Mouse (Mus musculus) spleen, postnatal 4 days (tissue): ENCODE data around the gene Zfp408.
"Not testable (repeated sequence)": the region's sequence is repeated elsewhere in the genome, so short reads cannot be mapped to it uniquely, and the experiment has no call there.

Source experiments
- DNase-seq, 2 experiments: peaks; one replicate each; pipeline ENCODE4 v3.0.0; 2022; ENCODE audit warnings: low spot score in 2 of 2

Gene Zfp408

GRCm38 (mm10) chr2:91651458-91652258 lies 2.1 kb upstream of the Zfp408 start:
- no peak for DNase-seq

DNA sequence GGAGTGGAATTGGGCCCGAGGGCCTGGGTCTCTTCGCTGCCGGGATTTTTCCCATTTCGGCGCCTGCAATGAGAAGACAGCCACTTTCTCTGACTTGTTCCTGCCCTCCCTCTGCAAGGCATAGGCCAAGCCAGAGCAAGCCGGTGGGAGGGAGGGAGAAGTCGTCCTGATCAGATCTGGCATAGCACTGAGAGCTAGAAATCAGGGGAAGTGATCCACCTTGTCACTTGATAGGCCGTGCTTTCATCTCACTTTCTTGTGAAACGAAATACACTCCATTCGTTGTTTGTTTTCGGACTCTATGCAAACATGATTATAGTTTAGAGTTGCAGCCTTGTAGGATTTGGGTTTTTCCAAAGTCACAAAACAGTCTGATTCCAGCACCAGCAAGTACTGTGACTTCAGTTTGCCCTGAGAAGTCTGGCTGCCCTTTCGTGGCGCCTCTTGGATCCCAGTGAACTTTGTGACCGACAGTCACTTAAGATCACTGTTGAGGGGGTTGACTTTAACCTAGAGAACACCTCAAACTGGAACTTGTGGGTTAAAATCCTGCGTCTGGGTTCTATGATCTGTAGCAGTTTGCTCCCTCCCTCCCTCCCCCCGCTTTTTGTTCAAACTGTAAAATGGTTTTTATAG lies 887 bp upstream of the Zfp408 start:
- DNase-seq = no peak

- no peak for DNase-seq
These were observed 439 bp downstream of the Zfp408 start for GRCm38 (mm10) chr2:91649152-91649551.

DNA sequence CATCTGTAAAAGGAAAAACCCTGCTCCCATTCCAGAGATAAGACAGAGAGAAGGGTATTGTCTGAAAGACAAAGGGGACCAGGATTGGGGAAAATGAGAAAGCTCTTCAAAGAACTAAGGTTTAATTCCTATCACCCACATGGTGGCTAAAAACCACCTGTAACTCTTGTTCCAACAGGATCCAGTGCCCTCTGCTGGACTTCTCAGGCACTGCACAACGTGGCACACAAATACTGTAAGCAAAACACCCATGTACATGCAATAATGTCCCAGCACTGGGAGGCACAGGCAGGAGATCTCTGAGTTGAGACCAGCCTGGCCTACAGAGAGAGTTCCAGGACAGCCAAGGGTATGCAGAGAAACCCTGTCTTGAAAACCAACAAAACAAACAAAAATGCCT lies 2.9 kb downstream of the Zfp408 start:
- DNase-seq = peak; percentile 63 to 81

GRCm38 (mm10) chr2:91645811-91646210 lies 3.8 kb downstream of the Zfp408 start:
- DNase-seq = no peak

DNA sequence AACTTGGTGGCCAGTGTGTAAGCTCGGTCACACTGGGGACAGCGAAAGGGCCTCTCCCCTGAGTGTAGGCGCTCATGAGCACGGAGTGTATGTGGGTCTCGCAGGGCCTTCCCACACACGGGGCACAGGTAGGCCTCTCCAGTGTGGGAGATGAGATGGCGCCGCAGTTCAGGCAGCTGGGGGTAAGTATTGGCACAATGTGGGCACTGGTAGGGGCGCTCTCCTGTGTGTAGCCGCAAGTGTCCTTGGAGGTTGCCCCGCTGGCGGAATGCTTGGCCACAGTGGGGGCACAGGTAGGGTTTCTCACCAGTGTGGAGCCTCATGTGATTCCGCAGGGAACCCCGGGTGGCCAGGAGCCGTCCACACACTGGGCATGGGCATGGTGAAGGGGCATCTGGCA lies 4.2 kb downstream of the Zfp408 start:
- DNase-seq = no peak

DNA sequence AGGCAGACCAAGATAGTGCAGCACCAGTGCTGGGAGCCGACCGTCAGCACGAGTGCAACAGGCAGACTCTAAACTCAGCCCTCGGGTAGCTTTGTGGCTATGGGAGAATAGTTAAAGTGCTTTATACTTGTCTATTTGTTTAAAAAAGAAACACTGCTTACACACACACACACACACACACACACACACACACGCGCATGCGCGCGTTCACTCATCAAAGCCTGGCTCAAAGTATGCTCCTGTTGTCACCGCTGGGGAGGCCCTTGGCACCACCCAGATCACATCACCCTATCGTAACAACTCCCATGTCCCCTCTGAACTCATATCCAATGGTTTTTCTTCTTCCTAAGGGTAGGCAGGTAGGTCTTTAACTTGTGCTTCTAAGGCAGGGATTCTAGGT lies 5.6 kb downstream of the Zfp408 start:
- no peak for DNase-seq

- no peak for DNase-seq
These were observed 6.7 kb downstream of the Zfp408 start for GRCm38 (mm10) chr2:91642825-91643415.

GRCm38 (mm10) chr2:91638931-91639330 lies 10.7 kb downstream of the Zfp408 start:
- no peak for DNase-seq

DNA sequence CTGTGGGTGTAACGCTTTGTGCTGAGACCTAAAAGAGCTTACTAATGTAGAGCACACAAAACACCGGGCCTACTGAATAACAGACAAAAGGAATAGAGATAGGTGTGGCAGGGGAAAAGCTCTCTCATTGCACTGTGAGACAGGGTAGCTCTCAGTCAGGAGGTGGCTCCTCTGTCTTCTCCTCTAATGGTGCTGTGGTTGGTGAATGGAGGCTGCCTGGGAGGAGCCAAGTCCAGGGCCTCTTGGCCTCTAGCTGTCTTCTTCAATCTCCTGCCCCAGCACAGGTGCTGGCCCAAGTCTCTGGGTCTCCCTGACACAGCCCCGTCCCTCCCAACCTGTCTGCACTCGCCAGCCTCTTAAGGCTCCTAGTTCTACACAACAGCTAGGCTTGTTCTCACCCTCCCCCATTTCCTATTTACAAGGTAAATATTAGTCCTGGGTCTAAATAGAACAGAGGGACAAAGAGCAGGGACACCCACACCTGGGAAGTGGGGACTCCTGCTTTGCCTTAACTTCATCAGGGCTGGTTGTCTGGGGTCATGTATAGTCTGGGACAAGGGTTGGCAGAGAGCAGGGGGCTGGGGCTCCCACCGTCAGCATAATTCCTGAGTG lies 12.8 kb downstream of the Zfp408 start:
- no peak for DNase-seq

- no peak for DNase-seq
These were observed 13.4 kb downstream of the Zfp408 start, which contains the start of gene F2 for GRCm38 (mm10) chr2:91636229-91636628. Gene F2 (minus strand): TSS chr2:91636414.

- no peak for DNase-seq
These were observed 14.1 kb downstream of the Zfp408 start for GRCm38 (mm10) chr2:91635486-91635885.

GRCm38 (mm10) chr2:91634841-91635240 lies 14.8 kb downstream of the Zfp408 start:
- no peak for DNase-seq

DNA sequence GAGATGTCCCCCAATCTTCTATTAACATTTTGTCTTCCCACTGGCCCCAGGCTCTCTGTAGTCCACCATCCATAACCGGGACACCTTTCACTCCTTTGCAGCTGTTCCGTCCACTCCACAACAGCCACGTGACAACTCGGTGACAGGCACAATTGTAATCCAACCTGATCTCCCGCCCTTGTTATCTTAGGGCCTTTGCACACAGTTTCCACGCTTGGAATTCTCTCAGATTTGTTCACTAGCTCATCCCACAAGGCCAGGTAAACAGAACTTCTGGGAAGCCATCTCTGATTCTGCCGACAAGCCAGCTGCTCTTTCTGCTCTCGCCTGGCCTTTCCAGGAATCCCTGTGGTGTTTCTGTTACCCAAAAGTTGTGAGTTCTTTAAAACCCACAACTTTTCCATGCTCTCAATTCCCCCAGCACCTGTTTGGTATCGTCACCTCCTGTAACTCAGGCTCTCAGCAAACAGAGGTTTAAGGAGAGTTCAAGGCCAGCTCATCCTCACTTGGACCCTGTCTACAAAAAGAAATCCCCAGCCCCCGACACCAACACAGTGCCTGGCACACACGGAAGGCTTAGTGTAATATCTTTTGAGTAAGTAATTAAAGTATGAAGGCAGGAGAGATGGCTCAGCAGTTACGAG lies 16.1 kb downstream of the Zfp408 start:
- DNase-seq = no peak

- DNase-seq = no peak
These were observed 17.3 kb downstream of the Zfp408 start for GRCm38 (mm10) chr2:91632316-91632715.

- DNase-seq = no peak
These were observed 17.8 kb downstream of the Zfp408 start for GRCm38 (mm10) chr2:91631826-91632225.

GRCm38 (mm10) chr2:91630384-91630783 lies 19.2 kb downstream of the Zfp408 start:
- DNase-seq = peak in 1 of 2 experiments; percentile 58

DNA sequence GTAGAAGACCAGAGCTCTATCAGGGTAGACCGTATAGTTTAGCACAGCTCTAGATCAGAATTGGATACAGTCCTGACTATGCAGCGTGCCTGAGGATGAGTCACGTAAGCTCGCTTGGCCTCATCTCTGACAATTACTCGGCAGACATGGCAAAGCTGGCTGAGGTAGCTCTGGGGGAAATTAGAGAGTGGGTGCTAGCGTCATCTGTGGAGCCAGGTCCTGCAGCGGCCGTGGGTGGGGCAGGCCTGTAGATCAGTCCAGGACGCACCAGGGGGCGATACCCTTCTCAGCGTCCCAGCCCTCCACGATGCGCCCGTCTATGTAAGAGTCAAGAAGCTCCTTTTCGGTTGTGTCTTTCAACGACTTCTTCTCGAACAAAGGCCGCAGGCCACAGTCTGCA lies 19.9 kb downstream of the Zfp408 start:
- DNase-seq = peak in 1 of 2 experiments; percentile 58

DNA sequence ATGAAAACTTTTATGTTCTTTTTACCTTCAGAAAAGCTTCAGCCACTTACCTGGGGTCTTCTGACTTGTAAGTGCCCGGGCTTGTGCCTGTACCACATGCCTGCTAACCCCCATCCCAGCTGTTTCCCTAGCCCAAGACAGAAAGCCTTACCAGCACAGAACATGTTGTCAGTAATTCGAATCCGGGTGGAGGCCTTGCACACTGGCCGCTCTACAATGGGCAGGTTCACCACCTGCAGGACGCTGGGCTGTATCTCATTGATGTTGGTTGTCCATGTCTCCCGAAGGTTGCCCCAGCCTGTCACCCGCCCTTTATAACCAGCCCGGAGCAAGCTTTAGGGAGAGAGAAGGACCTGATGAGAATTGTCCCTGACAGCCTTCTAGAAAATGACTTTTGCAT lies 21.4 kb downstream of the Zfp408 start:
- DNase-seq = no peak

DNA sequence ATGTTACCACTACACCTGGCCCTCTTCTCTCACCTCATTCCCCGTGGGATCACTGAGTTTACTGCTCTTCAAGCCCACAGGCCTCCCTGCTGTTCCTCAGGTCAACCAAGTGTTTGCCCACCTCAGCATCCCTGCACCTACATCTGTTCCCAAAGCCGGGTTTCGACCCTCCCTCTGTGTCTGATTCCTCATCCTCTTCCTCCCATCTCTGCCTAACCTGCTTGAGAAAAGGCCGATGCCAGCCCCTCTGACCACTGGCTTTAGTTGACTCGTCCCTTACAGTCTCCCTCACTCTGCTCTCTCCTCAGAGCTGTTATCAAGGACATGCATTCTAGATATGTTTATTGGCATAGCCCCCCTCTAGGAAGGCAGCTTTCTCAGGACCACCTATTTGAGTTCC lies 22.1 kb downstream of the Zfp408 start:
- no peak for DNase-seq

DNA sequence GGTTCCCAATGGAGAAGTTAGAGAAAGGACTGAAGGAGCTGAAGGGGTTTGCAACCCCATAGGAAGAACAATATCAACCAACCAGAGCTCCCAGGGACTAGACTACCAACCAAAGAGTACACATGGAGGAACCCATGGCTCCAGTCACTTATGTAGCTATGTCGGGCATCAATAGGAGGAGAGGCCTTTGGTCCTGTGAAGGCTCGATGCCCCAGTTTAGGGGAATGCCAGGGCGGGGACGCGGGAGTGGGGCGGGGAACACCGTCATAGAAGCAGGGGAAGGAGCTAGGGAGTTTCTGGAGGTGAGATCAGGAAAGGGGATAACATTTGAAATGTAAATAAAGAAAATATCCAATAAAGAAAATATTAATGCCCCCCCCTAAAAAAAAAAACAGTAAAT lies 26.2 kb downstream of the Zfp408 start:
- not testable (repeated sequence) for DNase-seq

GRCm38 (mm10) chr2:91622356-91622755 lies 27.2 kb downstream of the Zfp408 start:
- no peak for DNase-seq
